Mouse (Mus musculus) limb, embryonic 11.5 days (tissue): Measurements from ENCODE around the gene Bzw2. TPM values are rescaled to one million over a fixed set of nuclear protein-coding genes. Genes with fewer than 3 reads are reported as not detected.

Experiments
- ATAC-seq: fragments of 200-750 bp; cut with Nextera tagmentation; 2 replicates; pipeline ENCODE4 v1.8.0; 2017; ENCODE audit warnings: low read depth; ENCODE audit not compliant: insufficient number of reproducible peaks, low FRiP score, low TSS enrichment
- DNase-seq: peaks from one replicate; pipeline ENCODE4 v3.0.0-alpha.2; 2015; ENCODE audit warnings: low spot score
- H3K27ac ChIP-seq: fragments of 300-500 bp; sonication (generic); replicated peaks from 2 replicates; pipeline ENCODE4 v1.5.1; 2014; ENCODE audit warnings: low read depth, mild to moderate bottlenecking, low read length
- H3K27me3 ChIP-seq: fragments of 300-500 bp; sonication (generic); 2 replicates; pipeline ENCODE4 v1.6.1; 2014; ENCODE audit warnings: mild to moderate bottlenecking, low read length, mixed read lengths; ENCODE audit not compliant: control insufficient read depth, insufficient read depth
- H3K36me3 ChIP-seq: fragments of 300-500 bp; sonication (generic); 2 replicates; pipeline ENCODE4 v1.6.1; 2014; ENCODE audit warnings: mild to moderate bottlenecking, low read length, moderate library complexity, mixed read lengths; ENCODE audit not compliant: control insufficient read depth, insufficient read depth
- H3K4me1 ChIP-seq: fragments of 300-500 bp; sonication (generic); 2 replicates; pipeline ENCODE4 v1.6.1; 2014; ENCODE audit warnings: low read length, mixed read lengths; ENCODE audit not compliant: control insufficient read depth, insufficient read depth
- H3K4me2 ChIP-seq: fragments of 300-500 bp; sonication (generic); 2 replicates; pipeline ENCODE4 v1.6.1; 2014; ENCODE audit warnings: low read depth, mild to moderate bottlenecking, moderate library complexity; ENCODE audit not compliant: severe bottlenecking
- H3K4me3 ChIP-seq: fragments of 300-500 bp; sonication (generic); 2 replicates; pipeline ENCODE4 v1.5.1; 2014; ENCODE audit warnings: low read depth, low read length
- H3K9ac ChIP-seq: fragments of 300-500 bp; sonication (generic); 2 replicates; pipeline ENCODE4 v1.6.1; 2014; ENCODE audit warnings: mild to moderate bottlenecking, low read length
- H3K9me3 ChIP-seq: fragments of 300-500 bp; sonication (generic); 2 replicates; pipeline ENCODE4 v1.6.1; 2016; ENCODE audit warnings: low read length; ENCODE audit not compliant: control insufficient read depth
- WGBS: fragments of 180-500 bp; shearing (Covaris S2); extraction: QIAGEN DNeasy Blood & Tissue Kit; methylation state at CpG from one replicate; pipeline ENCODE4 v1.1.7; 2014; 5-methylcytosine and 5-hydroxymethylcytosine counted together
- polyA plus RNA-seq: library from polyadenylated mRNA; unstranded; fragments of >200 nt; fragmentation: Nextera tagmentation; extraction: Ambion mirVana; gene quantifications from 2 replicates; pipeline ENCODE4 v1.2.1, GENCODE M21; 2014

The Bzw2 gene
- polyA plus RNA-seq, 1 experiment from 2014 or later, result 328 TPM

GRCm38 (mm10) chr12:36078101-36078899 lies 79.6 kb downstream of the Bzw2 start:
- 63% methylated on average over 4 of the region's 4 CpGs for WGBS
- Histone ChIP-seq H3K4me3 (no peak overlapping the region), H3K36me3 (no peaks in the 10 kb centered on the region), H3K27me3 (no peaks in the 10 kb centered on the region), H3K9ac (no peak overlapping the region), H3K9me3 (no peaks in the 10 kb centered on the region), H3K4me1 (no peaks in the 10 kb centered on the region), H3K27ac (no peak overlapping the region), H3K4me2 (no peak overlapping the region)
- no peak for DNase-seq
- ATAC-seq, result no peak

DNA sequence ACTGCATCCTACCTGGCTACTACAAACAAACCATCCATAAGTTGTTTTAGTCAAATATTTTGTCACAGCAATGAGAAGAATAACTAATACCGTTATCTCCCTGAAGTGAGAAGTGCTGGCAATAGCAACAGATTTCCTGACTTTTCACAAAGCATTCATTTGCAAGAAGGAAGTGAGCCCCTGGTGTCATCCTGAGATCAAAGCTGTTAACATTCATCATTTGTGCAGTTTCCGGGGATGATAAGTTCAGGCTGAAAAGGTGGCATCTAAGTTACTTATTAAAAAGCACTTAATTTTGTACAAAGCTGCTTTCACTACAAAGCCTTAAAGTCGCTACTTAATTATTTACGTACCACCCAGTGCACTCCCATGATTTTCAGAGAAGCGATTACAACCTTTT lies 85.0 kb downstream of the Bzw2 start:
- no peaks in the 10 kb centered on the region for H3K4me1 ChIP-seq
- H3K27ac ChIP-seq, result no peak overlapping the region
- H3K36me3 ChIP-seq, result no peaks in the 10 kb centered on the region
- H3K4me2 ChIP-seq, result no peak overlapping the region
- 5% methylated on average over 5 of the region's 5 CpGs for WGBS
- H3K4me3 ChIP-seq, result no peak overlapping the region
- ATAC-seq, result no peak
- DNase-seq, result no peak
- H3K27me3 ChIP-seq, result no peaks in the 10 kb centered on the region
- H3K9ac ChIP-seq, result no peak overlapping the region
- H3K9me3 ChIP-seq, result no peaks in the 10 kb centered on the region

DNA sequence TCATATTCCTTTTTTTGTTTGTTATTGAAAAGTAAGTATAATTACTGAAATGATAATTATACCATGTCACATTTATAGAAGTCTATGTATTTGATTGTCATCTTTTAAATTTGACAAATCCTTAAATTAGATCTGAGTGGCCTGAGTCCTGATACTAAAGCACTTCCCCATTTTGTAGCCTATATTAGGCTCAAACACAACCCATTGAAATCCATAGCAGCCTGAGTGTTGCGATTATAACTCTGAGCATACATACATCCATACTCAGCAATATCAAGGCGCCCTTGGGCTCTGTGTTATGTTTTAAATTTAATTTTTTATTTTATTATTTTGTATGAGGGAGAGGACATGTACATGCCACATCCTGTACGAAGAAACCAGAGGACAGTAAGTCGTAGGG lies 87.6 kb downstream of the Bzw2 start:
- Histone ChIP-seq H3K36me3 (no peaks in the 10 kb centered on the region), H3K9me3 (no peaks in the 10 kb centered on the region), H3K9ac (no peak overlapping the region), H3K27me3 (no peaks in the 10 kb centered on the region), H3K4me1 (no peaks in the 10 kb centered on the region), H3K4me3 (no peak overlapping the region), H3K27ac (no peak overlapping the region), H3K4me2 (no peak overlapping the region)
- DNase-seq (no peak), ATAC-seq (no peak)
- 86% methylated on average over 4 of the region's 4 CpGs for WGBS

GRCm38 (mm10) chr12:36067538-36067937 lies 90.3 kb downstream of the Bzw2 start:
- no peaks in the 10 kb centered on the region for H3K4me1 ChIP-seq
- no peaks in the 10 kb centered on the region for H3K9me3 ChIP-seq
- H3K27me3 ChIP-seq, result no peaks in the 10 kb centered on the region
- no peak overlapping the region for H3K4me2 ChIP-seq
- H3K4me3 ChIP-seq, result no peak overlapping the region
- no peak overlapping the region for H3K27ac ChIP-seq
- no peak for ATAC-seq
- 93% methylated on average over 2 of the region's 2 CpGs for WGBS
- H3K36me3 ChIP-seq, result no peaks in the 10 kb centered on the region
- DNase-seq, result no peak
- H3K9ac ChIP-seq, result no peak overlapping the region

GRCm38 (mm10) chr12:36065911-36066310 lies 92.0 kb downstream of the Bzw2 start:
- no peaks in the 10 kb centered on the region for H3K4me1 ChIP-seq
- DNase-seq (no peak), ATAC-seq (no peak)
- no peaks in the 10 kb centered on the region for H3K9me3 ChIP-seq
- H3K4me3 ChIP-seq, result no peak overlapping the region
- 94% methylated on average over 1 of the region's 1 CpGs for WGBS
- no peak overlapping the region for H3K4me2 ChIP-seq
- no peaks in the 10 kb centered on the region for H3K36me3 ChIP-seq
- no peak overlapping the region for H3K27ac ChIP-seq
- H3K27me3 ChIP-seq, result no peaks in the 10 kb centered on the region
- no peak overlapping the region for H3K9ac ChIP-seq

DNA sequence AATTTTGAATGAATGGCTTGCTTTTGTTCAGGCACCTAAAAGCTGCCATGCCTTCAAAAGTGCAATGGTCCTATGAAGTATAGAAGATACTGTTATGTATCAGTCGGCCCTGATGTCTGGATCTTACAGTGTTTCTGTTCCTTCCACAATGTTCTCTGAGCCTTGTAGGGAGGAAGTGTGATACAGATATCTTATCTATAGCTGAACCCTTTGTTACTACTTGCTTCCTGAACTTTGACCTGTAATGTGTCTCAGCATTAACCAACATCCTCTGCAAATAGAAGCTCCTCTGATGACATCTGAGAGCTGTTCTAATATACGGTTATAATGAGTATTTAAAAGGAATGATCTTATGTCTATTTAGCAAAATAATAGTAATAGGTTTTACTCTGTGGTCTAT lies 100.2 kb downstream of the Bzw2 start:
- Histone ChIP-seq H3K27ac (no peak overlapping the region), H3K27me3 (no peaks in the 10 kb centered on the region), H3K4me1 (no peaks in the 10 kb centered on the region), H3K4me2 (no peak overlapping the region), H3K36me3 (no peaks in the 10 kb centered on the region), H3K4me3 (no peak overlapping the region), H3K9ac (no peak overlapping the region), H3K9me3 (no peaks in the 10 kb centered on the region)
- ATAC-seq, result no peak
- WGBS, result 86% methylated on average over 2 of the region's 2 CpGs
- no peak for DNase-seq

DNA sequence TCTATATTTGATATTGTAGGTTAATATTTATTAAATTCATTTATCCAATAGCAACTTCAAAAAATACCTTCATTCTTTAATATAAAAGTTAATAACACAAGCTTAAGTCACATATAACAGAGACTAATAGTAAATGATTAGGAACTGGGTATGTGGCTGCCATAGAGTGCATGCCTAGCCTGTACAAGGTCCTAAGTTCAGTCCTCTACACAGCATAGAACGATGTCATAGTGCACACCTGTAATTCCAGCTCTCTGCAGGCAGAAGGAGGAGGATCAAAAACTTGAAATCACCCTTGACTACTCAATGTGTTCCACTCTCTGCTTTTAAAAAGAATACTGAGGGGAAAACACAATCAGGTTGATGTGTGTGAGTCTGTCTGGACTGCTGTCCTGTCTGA lies 107.6 kb downstream of the Bzw2 start:
- Histone ChIP-seq H3K27ac (no peak overlapping the region), H3K27me3 (no peaks in the 10 kb centered on the region), H3K9me3 (no peaks in the 10 kb centered on the region), H3K4me3 (no peak overlapping the region), H3K9ac (no peak overlapping the region), H3K36me3 (no peaks in the 10 kb centered on the region), H3K4me2 (no peak overlapping the region), H3K4me1 (peaks cover 3% of the 10 kb centered on the region; the same call in 1 of the 2 replicates)
- no peak for ATAC-seq
- no peak for DNase-seq
- WGBS, result 90% methylated on average over 1 of the region's 1 CpGs

DNA sequence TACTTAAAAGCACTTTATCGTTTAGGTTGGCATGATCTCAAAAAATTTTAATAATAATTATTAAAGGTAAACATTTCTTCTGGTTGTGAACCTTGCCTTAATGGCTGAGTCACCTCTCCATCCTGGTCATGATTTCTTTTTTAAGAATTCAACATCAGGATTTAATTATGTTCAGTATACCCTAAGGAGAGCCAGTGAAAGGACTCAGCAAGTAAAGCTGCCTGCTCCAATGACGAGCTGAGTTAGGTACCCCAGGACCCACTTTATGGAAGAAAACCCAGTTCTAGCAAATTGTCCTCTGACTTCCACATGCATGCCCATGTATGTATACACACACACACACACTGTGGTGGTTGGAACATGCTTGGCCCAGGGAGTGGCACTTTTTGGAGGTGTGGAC lies 110.3 kb downstream of the Bzw2 start:
- Histone ChIP-seq H3K9ac (no peak overlapping the region), H3K27ac (no peak overlapping the region), H3K4me3 (no peak overlapping the region), H3K9me3 (no peaks in the 10 kb centered on the region), H3K36me3 (no peaks in the 10 kb centered on the region), H3K27me3 (no peaks in the 10 kb centered on the region), H3K4me2 (no peak overlapping the region), H3K4me1 (peaks cover 3% of the 10 kb centered on the region; the same call in 1 of the 2 replicates)
- DNase-seq (no peak), ATAC-seq (peak; percentile 51; the same call in 1 of the 2 replicates)
- 53% methylated on average over 2 of the region's 2 CpGs for WGBS

GRCm38 (mm10) chr12:36046196-36046595 lies 111.7 kb downstream of the Bzw2 start:
- Histone ChIP-seq H3K4me1 (peaks cover 3% of the 10 kb centered on the region; the same call in 1 of the 2 replicates), H3K9me3 (no peaks in the 10 kb centered on the region), H3K9ac (no peak overlapping the region), H3K36me3 (no peaks in the 10 kb centered on the region), H3K4me3 (no peak overlapping the region), H3K27me3 (no peaks in the 10 kb centered on the region), H3K27ac (no peak overlapping the region), H3K4me2 (no peak overlapping the region)
- WGBS, result 18% methylated on average over 5 of the region's 5 CpGs
- DNase-seq (no peak), ATAC-seq (no peak)
